Mouse (Mus musculus): Measurements from ENCODE around the gene Fam20b. TPM values are rescaled to one million over a fixed set of nuclear protein-coding genes. Genes with fewer than 3 reads are reported as not detected.

Gene Fam20b
- 16.2 TPM for polyA plus RNA-seq (2017; shearing (Covaris generic))

GRCm38 (mm10) chr1:156718950-156719805, at the start of gene Fam20b:
Gene Fam20b (minus strand): TSS chr1:156719086.

GRCm38 (mm10) chr1:156674195-156675000, 44.5 kb downstream of the Fam20b start, which contains the start of gene Tor3a:
Gene Tor3a (minus strand): TSS chr1:156674356.

Other genes with a start within 250 kb of the Fam20b start
- gene Soat1, start 244.8 kb downstream of the Fam20b start, polyA plus RNA-seq (2017; shearing (Covaris generic)), result 57.0 TPM
- gene Gm10031, start 195.1 kb downstream of the Fam20b start, polyA plus RNA-seq (2017; shearing (Covaris generic)), result 1.5 TPM
- gene Abl2, start 160.3 kb downstream of the Fam20b start, polyA plus RNA-seq (2017; shearing (Covaris generic)), result 2.0 TPM
- gene Tor3a, start 44.7 kb downstream of the Fam20b start, polyA plus RNA-seq (2017; shearing (Covaris generic)), result 55.1 TPM
- 0.42 TPM for gene Angptl1, start 119.5 kb upstream of the Fam20b start, polyA plus RNA-seq (2017; shearing (Covaris generic))
- gene Ralgps2, start 220.5 kb upstream of the Fam20b start, polyA plus RNA-seq (2017; shearing (Covaris generic)), result 60.4 TPM